Mouse (Mus musculus) liver (tissue): ENCODE results near the gene Lcp2.

Source experiments
- DNase-seq: peaks from one replicate; pipeline ENCODE4 v3.0.0-alpha.2; 2020; ENCODE audit warnings: mixed read lengths

Gene Lcp2

DNA sequence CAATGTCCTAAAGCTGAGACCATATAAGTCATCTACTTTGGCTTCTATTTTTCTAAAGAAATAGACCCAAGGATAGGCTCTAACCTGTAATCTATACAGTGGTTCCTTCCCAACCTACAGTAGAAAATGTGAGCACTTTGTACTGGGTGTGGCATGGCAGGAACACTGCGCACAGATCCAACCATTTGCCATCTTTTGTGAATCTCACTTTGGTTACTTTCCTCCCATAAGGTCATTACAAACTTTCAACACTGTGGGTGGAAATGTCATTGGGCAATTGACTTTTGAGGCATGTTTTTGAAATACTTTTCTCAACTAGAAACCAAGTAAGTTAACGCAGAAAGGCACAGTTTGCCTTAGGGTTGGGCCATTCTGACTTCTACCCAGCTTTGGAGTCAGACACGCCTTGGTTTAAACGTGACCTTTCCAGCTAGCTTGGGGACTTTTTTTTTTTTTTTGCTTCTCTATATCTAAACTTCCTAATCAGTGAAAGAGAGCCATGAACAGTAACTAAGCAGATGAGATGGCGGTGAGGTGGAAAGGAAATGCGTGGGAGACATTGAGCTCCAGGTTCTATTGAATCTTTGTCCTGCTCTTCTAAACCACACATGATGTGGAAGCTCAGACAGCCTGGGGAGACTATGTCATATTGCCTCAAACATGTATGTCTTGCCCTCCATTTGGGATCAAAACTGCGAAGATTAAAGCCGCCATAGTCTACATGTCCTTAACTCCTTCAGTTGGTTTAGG lies 1.8 kb downstream of the Lcp2 start:
- DNase-seq: no peak

DNA sequence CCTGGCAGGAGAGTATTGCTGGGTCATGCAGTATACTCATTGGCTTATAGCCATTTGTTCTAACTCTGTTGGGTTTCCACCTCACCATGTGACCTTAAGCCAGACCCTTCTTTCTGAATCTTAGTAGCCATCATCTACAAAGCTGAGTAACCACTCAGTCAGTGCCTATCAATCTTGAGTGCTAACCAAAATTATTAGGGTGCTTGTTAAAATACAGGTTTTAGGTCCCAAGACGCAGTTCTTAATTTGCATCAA lies 2.3 kb downstream of the Lcp2 start:
- DNase-seq: no peak

DNA sequence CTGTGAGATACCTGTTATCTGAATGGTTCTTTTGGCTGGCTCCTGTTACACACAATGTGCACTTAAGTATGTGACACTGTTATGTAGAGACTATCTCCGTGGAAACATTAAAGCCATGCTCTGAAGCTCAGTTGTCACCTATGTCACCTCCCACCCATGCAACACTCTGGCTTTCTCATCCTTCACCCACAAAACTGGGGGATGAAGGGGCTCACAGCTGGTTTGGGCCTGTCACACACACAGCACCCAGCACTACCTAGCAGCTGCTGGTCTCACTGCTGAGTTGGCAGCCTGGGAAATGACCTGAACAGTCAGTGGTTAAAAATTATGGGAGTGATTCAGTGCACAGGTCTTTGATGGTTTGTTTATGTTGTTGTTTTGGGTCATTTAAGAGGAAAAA lies 3.3 kb downstream of the Lcp2 start:
- no peak for DNase-seq

DNA sequence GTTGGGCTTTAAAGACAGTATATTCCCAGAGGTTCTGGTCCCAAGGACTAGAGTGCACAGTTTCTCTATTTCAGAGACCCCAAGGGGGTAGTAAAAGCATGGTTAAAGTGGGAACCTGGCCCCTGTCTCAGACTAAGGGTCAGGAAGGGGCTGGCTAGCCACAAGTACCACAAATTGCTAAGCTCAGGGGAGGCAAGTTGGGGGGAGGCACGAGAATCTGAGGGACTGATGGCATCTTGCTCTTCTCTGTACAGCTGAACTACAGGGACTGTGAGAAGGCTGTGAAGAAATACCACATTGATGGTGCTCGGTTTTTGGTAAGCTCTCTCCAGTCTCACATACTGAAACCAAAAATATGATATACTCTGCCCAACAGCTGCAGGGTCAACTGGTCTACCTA lies 3.9 kb downstream of the Lcp2 start:
- DNase-seq: no peak

DNA sequence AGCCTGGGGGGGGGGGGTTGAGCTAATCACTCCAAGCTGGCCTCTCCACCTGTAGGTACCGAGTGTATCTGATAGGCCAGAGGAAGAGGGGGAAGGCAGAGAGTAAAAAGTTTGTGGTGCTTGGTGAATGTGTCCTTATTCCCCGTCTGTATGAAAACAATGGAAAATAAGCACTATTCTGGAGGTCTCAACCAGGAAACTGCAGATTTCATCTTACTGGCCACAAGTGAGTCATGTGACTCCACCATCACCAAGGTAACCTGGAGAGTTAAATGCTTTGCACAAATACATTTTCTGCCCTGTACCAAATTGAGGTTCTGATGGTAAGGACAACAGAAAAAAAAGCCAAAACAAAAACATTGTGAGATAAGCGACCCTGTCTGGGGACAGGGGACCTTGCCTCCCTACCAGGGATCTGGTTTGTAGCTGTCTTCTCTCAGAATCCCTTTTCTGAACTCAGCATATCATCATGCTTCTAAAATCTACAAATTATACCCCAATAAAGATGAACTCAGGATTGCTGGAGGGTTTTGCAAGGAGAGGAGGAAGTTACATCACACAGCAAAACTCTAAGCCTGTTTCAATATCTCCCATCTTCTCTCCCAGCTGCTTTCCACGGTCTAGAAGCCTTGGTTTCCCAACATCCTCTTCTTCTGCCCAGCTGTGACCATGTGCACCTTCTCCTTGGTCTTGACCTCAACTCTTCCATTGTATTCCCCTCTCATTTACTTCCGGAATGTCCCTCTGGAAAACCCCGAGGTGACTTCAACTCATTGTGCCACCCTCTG lies 6.5 kb downstream of the Lcp2 start:
- DNase-seq: no peak

DNA sequence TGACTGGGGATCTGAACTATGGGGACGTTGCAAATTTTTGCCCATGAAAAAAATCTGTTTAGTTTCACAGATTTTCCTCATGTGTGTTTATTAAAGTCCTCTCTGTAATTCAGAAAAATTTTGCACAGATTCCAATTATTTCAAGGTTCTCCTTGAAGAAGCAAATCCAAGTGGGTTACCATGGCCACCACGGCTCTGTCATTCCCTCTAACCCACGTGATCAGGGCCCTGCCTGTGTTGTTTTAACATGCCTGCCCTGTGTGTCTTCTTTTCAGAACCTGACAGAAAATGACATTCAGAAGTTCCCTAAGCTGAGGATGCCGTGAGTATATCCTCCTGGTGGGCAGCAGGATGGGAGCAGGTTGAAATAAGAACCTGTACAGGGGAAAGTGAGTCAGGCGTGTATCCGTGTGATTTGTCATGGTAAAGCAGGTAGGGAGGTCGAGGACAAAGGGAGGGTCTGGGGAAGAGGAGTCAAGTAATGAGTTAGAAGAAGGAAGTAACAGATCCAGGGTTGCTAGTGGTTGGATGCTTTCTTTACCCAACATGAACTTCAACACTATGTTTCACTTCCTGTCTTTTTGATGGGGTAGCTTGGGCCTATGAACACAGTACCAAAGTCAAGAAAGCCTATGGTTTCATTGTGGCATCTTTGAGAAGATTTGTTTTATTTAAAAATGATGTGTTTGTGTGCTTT lies 7.5 kb downstream of the Lcp2 start:
- no peak for DNase-seq

DNA sequence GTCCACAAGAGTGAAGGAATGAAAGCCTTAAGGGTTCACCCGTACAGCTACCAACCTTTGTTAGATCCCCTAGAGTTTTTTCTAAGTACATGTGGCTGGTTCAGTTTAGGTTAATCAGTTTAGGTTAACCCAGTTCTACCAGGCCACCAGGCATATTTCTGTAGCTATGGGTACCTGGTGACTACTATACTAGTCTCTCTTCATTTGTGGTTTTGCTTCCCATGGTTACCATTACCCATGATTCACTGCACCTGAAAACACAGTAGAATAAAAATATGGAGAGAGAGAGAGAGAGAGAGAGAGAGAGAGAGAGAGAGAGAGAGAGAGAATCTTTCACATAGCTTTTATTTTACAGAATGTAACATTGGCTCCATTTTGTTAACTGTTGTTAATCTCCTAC lies 10.0 kb downstream of the Lcp2 start:
- no peak for DNase-seq

DNA sequence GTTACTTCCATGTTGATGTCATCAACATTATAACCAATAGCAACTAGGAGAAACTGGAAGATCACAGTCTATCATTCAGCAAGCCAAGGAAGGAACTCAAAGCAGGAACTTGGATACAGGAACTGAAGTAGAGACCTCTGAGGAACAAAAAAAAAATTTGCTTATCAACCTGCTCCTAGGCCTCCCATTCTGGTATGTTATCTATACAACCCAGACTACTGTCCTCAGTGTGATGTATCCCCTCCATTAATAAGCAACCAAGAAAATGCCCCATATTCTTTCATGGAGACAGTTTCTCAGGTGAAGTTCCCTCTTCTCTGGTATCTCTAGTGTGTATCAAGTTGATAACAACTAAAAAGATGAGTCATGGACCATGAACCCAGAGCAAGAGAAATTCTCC lies 11.6 kb downstream of the Lcp2 start:
- DNase-seq: no peak

DNA sequence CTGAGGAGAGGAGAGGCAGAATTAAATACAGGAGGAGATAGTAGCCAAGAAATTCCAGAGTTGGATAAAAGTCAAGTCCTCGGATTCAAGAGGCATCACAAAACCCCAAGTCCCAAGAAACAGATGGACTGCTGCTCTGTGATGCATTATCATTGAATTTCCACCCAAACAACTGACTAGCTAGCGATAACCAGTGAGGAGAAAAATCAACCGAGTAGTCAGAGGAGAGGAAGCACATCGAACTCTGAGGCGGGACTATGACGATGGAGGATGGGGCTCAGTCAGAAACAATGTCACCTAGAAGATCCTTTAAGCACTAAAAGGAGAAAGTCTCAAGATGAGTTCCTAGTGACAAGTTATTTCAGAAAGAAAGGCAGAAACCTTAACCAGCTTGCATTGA lies 12.2 kb downstream of the Lcp2 start:
- DNase-seq: peak; percentile 9

DNA sequence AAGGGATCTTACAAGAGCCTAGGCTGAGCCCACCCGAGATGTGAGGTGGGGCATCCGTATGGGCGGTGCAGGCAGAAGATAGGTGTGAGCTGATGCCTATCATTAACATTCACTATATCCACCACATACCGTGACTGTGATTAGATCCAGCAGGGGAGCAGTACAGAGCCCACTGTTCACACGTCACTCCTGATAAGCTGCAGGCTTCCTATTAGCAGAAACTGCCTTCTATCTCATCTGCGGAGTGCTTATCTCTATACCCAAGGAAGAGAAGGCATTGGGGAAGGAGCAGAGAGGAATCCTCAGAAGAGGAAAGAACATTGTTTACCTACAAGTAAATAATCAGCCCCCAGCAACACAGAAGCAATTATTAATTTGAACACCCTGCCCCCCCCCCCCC lies 15.0 kb downstream of the Lcp2 start:
- DNase-seq: peak; percentile 27

DNA sequence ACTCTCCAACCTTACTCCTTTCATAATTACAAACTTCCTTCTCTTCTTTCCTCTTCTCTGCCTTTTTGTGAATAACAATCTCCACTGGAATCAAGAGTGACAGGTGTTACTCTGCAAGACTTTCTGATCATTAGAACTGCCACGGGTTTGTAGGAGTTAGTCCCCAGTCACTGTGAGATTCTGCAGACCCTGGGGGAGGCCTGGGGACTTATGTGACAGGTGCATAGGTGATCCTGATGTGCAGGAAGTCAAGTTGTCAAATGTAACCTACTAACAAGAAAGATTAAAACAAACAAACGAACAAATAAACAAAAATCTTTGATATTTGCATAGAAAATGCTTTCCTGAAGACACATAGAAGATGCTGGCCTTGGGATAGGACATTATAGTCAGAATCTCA lies 16.5 kb downstream of the Lcp2 start:
- DNase-seq: no peak

DNA sequence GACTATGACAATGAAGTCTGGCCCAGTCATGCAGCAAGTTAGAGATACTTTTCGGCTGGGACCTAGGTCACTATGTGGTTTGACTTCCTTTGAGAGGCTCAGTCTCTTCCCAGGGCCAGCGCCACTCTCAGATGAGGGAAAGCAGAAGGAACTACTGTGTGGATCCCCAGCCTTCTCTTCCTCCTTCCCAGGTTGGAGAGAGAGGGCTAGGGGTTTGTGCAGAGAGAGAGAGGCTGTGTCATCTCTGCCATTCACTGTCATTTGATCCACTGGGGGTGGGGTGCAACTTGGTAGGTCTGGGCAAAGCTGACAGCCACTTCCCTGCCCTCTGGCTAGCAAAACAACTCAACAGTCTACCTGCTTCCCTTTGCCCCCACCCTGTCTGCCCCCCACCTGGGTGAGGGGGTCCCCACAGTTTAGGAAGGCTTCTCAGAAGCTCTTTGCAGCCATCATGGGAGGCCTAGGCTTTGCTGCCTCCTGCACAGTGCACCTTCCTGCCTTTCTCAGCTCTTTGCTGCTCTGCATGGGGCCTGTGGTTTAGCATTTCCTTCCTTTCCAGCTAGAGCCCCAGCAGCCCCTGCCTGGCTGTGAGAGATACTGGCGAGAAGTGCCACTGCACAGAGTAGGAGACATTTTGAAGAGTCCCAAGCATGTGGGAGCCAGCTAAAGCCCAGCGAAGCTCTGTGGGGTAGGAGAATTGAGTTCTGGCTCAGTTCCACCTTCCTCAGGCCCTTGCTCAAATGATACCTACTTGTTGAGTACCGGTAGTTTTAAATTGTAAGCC lies 17.2 kb downstream of the Lcp2 start:
- peak; percentile 53 for DNase-seq

DNA sequence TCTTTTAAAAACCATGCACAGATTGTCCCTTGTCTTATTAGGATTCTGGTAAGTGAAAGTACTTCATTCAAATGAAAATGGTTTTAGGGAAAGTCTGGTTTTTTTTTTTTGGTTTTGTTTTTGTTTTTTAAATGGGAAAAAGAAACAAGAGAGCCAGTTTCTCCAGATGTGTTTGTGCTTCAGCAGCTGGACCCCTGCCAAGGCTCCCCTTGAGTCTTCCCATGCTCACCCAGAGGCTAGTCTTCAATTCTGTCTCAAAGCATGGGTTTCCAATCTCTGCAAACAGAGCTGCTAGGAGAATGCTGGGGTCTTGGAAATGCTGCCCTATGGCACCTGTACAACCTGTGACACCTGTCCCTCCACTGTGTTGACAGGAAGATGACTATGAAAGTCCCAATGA lies 23.9 kb downstream of the Lcp2 start:
- no peak for DNase-seq

DNA sequence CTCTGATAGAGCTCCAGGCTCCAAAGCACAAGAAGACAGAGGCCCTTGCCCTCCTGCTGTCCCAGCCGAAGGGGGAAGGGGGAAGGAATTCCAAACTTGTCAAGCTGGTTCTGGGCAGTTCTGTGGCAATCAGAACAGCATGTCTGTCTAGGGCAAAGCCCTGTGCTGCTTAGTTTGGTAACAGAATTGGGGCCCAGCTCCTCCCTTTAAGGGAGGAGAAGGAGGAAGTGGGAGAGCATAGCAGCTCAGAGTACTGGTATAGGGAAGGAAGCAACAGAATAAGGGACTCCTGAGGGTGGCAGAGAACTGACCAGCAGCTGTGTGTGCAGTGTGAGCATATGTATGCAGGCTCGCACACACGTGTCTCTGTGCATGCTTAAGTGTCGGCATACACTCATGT lies 25.6 kb downstream of the Lcp2 start:
- peak; percentile 17 for DNase-seq

DNA sequence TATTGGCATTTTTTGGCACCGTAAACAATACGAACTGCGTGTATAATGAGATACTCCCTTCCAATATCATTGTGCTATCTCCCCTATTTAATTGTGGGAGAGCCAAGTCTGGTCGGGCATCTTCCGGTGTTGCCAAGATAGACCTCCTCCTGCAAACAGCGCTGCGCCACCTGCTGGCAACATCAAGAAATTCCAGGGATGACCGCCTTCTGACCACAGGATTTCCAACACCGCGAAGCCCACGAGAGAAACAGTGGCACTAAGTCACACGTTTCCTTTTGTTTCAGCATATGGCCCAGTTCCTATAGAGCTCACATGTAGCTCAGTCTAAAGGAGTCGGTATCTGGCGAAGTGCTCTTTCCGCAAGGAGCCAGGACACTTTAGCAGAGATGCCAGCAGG lies 27.1 kb downstream of the Lcp2 start:
- peak; percentile 68 for DNase-seq

DNA sequence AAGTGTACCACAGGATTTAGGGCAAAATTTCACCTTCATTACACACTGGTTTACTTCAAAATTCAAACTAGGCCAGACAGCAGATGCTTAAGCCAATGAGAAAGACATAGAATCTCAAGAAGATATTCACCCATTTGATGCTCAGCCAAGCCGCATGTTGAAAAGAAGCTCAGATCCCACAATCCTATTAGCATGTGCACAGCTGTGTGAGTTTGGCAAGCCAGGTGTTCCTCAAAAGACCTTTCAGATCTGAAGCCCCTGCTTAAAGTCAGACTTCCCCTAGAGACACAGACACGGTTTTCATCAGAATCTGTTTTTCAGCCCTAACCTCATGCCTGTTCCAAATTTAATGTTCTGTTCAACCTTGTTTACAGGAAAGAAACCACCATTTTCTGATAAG lies 31.1 kb downstream of the Lcp2 start:
- no peak for DNase-seq

DNA sequence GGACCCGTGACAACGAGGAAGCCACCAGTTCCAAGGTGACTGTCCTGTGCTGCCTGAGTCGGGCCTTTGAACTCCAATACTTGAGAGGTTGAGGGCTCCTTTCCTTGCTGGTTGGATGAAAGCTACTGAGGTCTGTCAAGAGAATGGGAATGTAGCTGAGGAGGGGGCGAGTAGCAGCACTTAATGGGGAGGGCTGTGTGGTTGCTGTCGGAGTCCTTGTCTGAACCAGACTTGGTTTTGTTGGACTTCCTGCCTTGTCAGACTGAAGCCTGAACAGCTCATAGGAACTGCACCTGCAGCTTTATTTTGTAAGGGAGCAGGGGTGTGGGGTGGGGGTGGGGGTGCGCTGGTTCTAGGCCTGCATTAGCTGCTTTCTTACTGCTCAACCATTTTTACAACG lies 31.9 kb downstream of the Lcp2 start:
- no peak for DNase-seq

DNA sequence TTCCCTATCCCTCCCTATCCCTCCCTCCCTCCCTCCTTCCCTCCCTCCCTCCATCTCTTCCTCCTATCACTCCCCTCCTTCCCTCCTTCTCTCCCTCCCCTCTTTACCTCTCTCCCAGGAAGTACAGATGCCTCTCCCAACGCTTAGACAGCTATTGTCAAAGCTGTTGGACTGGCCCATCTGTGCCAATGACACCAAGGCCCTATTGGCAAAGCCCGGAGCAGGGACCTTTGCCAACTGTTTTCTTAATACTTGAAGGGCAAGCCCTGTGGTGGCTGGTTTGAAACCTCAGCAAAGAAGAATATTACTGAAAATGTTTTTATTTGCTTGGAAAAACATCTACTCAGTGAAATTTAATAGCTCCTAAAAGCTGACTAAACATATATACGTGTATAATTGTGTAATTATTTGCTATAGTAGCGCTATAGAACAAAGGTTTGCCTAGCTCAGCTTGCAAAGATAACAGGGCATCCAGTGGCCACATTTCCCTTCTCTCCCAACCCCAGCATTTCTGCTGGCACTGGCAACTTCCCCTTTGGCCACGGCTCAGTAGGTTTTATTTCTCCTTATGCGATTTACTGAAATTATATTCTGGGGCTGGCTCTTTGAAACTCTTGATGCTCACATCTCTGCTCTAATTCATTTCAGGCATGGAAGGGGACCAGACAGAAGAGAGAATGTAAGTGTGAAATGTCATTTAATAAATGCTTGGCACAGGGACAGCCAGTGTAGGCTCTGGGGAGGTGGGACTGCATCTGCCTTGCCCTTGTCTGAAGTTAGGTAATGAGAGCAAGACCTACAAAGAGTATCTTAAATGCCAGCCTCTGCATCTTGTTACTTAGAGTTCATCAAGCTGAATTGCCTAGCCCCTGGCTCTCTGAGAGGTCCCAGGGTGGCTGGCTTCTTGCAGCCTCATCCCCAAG lies 33.1 kb downstream of the Lcp2 start:
- no peak for DNase-seq

DNA sequence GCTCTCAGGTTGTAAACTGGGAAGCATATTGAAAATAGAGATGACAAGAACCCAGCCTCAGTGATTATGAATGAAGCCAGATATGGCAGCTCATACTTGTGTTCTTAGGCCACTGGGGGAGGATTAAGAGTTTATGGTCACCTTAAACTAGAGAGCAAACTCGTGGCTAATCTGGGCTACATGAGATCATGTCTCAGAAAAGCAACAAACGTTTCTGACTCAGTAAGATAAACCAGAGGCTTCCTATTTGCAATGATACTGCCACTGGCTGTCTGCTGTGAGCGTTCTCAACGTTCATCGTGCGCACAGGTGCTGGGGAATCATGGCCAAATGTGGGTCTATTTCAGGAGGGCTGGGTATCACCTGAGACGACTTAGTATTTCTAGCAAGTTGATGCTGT lies 37.1 kb downstream of the Lcp2 start:
- no peak for DNase-seq

DNA sequence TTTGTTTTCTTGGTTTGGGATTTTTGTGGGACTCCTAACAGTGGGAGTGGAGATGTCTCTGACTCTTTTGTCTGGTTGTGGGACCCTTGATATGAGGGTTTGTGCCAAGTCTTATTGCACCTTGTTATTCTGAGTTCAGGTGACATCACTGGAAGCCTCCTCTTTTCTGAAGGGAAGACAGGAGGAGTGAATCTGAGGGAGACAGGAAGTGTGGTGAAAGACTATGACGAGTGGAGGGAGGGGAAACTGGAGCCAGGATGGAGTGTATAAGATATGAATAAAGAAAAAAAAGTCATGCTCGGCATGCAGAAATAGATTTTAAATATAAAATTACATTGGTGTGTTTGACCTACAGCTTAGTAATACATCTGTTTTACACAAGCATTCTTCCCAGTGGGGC lies 37.9 kb downstream of the Lcp2 start:
- no peak for DNase-seq

DNA sequence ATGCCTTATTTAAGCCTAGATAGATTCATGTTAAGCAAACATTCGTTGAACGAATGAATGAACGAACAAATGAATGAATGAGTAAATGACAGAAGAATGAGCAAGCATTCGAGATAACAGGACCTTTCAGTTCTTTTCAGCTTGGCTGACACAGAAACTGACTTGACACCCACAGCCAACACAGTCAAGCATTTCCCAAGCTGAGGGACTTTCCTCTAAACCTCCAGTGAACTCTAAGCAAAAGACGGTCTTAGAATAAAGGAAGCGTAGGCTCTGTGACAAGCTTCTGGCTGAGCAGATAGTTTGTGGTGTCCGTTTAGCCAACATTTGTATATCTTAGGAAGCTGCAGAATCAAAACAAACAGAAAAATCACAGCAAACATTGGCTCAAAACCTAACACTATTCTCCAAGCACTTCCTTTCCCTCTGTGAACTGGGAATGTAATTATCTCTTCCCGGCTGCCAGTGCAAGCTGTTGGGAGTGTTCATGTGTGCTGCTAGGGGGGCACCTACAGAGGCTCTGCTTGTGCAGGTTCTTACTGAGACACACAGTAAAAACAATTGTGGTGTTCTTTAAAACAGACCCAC lies 39.5 kb downstream of the Lcp2 start:
- DNase-seq: no peak

DNA sequence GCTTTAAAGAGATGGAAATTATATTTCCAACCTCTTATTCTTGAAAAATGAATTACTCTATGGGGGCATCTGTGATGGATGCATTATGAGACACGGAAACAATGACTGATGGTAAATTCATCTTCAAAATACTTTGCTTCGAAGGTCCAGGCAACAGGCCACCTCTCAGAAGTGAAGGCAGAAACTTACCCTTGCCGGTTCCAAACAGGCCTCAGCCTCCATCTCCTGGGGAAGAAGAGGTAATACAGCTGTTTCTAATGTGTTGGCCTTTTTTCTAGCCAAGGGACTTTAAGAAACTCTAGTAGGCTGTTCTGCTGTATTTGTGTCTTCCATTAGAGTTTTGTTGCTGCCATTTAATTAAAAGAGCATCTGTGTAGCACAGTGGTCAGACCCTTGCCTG lies 40.3 kb downstream of the Lcp2 start:
- DNase-seq: no peak
